Mouse (Mus musculus) megakaryocyte, adult 5-6 weeks (primary cell): ENCODE data around the gene Hoxd10. TPM values are rescaled to one million over a fixed set of nuclear protein-coding genes. Genes with fewer than 3 reads are reported as not detected.

Experiments used
- ATAC-seq: 2 replicates; pipeline ENCODE4 v1.8.0; 2016; ENCODE audit warnings: mild to moderate bottlenecking, inconsistent platforms; ENCODE audit not compliant: poor library complexity, severe bottlenecking
- total RNA-seq, 2 experiments: library from RNA; stranded (forward) in 1 of 2; stranded (reverse) in 1 of 2; fragments of 153-499, 151-499 nt in 1 of 2; fragments of 221-1000, 200-1000 nt in 1 of 2; gene quantifications; 2 replicates each; pipeline versions ENCODE4 v1.2.3 to v1.2.4; 2015 to 2017

The Hoxd10 gene
- total RNA-seq, 2 experiments from 2014 or later = not detected

GRCm38 (mm10) chr2:74727640-74728302 lies 36.0 kb downstream of the Hoxd10 start:
- no peak for ATAC-seq

GRCm38 (mm10) chr2:74728303-74728680 lies 36.6 kb downstream of the Hoxd10 start:
- no peak for ATAC-seq

GRCm38 (mm10) chr2:74730331-74730730 lies 38.6 kb downstream of the Hoxd10 start:
- no peak for ATAC-seq

- no peak for ATAC-seq
These were observed 39.3 kb downstream of the Hoxd10 start for GRCm38 (mm10) chr2:74731055-74731454.

GRCm38 (mm10) chr2:74731799-74732512 lies 40.2 kb downstream of the Hoxd10 start:
- no peak for ATAC-seq

- no peak for ATAC-seq
These were observed 41.0 kb downstream of the Hoxd10 start for GRCm38 (mm10) chr2:74732513-74733316.

- ATAC-seq = no peak
These were observed 41.6 kb downstream of the Hoxd10 start for GRCm38 (mm10) chr2:74733317-74733661.

GRCm38 (mm10) chr2:74733765-74734164 lies 42.0 kb downstream of the Hoxd10 start:
- ATAC-seq = no peak

- no peak for ATAC-seq
These were observed 42.7 kb downstream of the Hoxd10 start for GRCm38 (mm10) chr2:74734451-74734850.

- no peak for ATAC-seq
These were observed 43.5 kb downstream of the Hoxd10 start for GRCm38 (mm10) chr2:74734996-74735811.

- no peak for ATAC-seq
These were observed 44.3 kb downstream of the Hoxd10 start for GRCm38 (mm10) chr2:74735851-74736687.

- ATAC-seq = no peak
These were observed 45.2 kb downstream of the Hoxd10 start for GRCm38 (mm10) chr2:74736688-74737577.

GRCm38 (mm10) chr2:74737578-74738070 lies 45.9 kb downstream of the Hoxd10 start:
- ATAC-seq = no peak

- no peak for ATAC-seq
These were observed 47.1 kb downstream of the Hoxd10 start for GRCm38 (mm10) chr2:74738623-74739475.

- ATAC-seq = no peak
These were observed 47.7 kb downstream of the Hoxd10 start for GRCm38 (mm10) chr2:74739476-74739800.

- no peak for ATAC-seq
These were observed 48.1 kb downstream of the Hoxd10 start for GRCm38 (mm10) chr2:74739869-74740268.

GRCm38 (mm10) chr2:74740311-74741091 lies 48.8 kb downstream of the Hoxd10 start:
- ATAC-seq = no peak
